Mouse (Mus musculus): ENCODE data around the gene Soga1.

Soga1 gene

GRCm38 (mm10) chr2:157063241-157063700 lies 15.8 kb downstream of the Soga1 start:
- DNase-seq (ENCODE audit: low spot score in 2 of 2): peak in 1 of 2 experiments; percentile 78

- no peak for DNase-seq (ENCODE audit: low spot score in 2 of 2)
Observed at GRCm38 (mm10) chr2:157060557-157061305, 18.3 kb downstream of the Soga1 start.

- no peak for DNase-seq (ENCODE audit: low spot score in 2 of 2)
Observed at GRCm38 (mm10) chr2:157060037-157060436, 19.0 kb downstream of the Soga1 start.

GRCm38 (mm10) chr2:157059166-157059565 lies 19.9 kb downstream of the Soga1 start:
- no peak for DNase-seq (ENCODE audit: low spot score in 2 of 2)

GRCm38 (mm10) chr2:157058342-157058998 lies 20.6 kb downstream of the Soga1 start:
- no peak for DNase-seq (ENCODE audit: low spot score in 2 of 2)

- DNase-seq (ENCODE audit: low spot score in 2 of 2): no peak
Observed at GRCm38 (mm10) chr2:157057758-157058157, 21.3 kb downstream of the Soga1 start.

- DNase-seq (ENCODE audit: low spot score in 2 of 2): no peak
Observed at GRCm38 (mm10) chr2:157057186-157057585, 21.9 kb downstream of the Soga1 start.

- DNase-seq (ENCODE audit: low spot score in 2 of 2): no peak
Observed at GRCm38 (mm10) chr2:157055721-157056120, 23.3 kb downstream of the Soga1 start.

- DNase-seq (ENCODE audit: low spot score in 2 of 2): no peak
Observed at GRCm38 (mm10) chr2:157054816-157055215, 24.2 kb downstream of the Soga1 start.

GRCm38 (mm10) chr2:157054297-157054696 lies 24.8 kb downstream of the Soga1 start:
- no peak for DNase-seq (ENCODE audit: low spot score in 2 of 2)

- DNase-seq (ENCODE audit: low spot score in 2 of 2): no peak
Observed at GRCm38 (mm10) chr2:157053787-157054186, 25.3 kb downstream of the Soga1 start.

- DNase-seq (ENCODE audit: low spot score in 2 of 2): no peak
Observed at GRCm38 (mm10) chr2:157053124-157053523, 25.9 kb downstream of the Soga1 start.

- DNase-seq (ENCODE audit: low spot score in 2 of 2): no peak
Observed at GRCm38 (mm10) chr2:157052448-157052847, 26.6 kb downstream of the Soga1 start.

GRCm38 (mm10) chr2:157049831-157050243 lies 29.2 kb downstream of the Soga1 start:
- DNase-seq (ENCODE audit: low spot score in 2 of 2): no peak

- DNase-seq (ENCODE audit: low spot score in 2 of 2): no peak
Observed at GRCm38 (mm10) chr2:157048395-157049181, 30.5 kb downstream of the Soga1 start.

- no peak for DNase-seq (ENCODE audit: low spot score in 2 of 2)
Observed at GRCm38 (mm10) chr2:157046956-157047355, 32.1 kb downstream of the Soga1 start.

GRCm38 (mm10) chr2:157045932-157046331 lies 33.1 kb downstream of the Soga1 start:
- DNase-seq (ENCODE audit: low spot score in 2 of 2): no peak

- no peak for DNase-seq (ENCODE audit: low spot score in 2 of 2)
Observed at GRCm38 (mm10) chr2:157043987-157044386, 35.1 kb downstream of the Soga1 start.

GRCm38 (mm10) chr2:157043556-157043955 lies 35.5 kb downstream of the Soga1 start:
- no peak for DNase-seq (ENCODE audit: low spot score in 2 of 2)

- no peak for DNase-seq (ENCODE audit: low spot score in 2 of 2)
Observed at GRCm38 (mm10) chr2:157041421-157041820, 37.6 kb downstream of the Soga1 start.

GRCm38 (mm10) chr2:157040649-157041046 lies 38.4 kb downstream of the Soga1 start:
- DNase-seq (ENCODE audit: low spot score in 2 of 2): no peak

- no peak for DNase-seq (ENCODE audit: low spot score in 2 of 2)
Observed at GRCm38 (mm10) chr2:157039900-157040648, 39.0 kb downstream of the Soga1 start.
